Mouse (Mus musculus) thymus, postnatal 36 days (tissue): ENCODE measurements at regions not wholly inside any gene's neighbourhood (a gene's known extent, or its start where the extent isn't known, plus 50 kb on each side); places are given as distances from the start of the nearest gene placed in this dataset.
"Not testable (repeated sequence)": the region's sequence is repeated elsewhere in the genome, so short reads cannot be mapped to it uniquely, and the experiment has no call there.

Experiments
- DNase-seq, 2 experiments: peaks; one replicate each; pipeline ENCODE4 v3.0.0; 2022; ENCODE audit warnings: mixed read lengths in 2 of 2

GRCm38 (mm10) chr9:11441241-11441997 is 536.8 kb upstream of the Cntn5 start:
- DNase-seq: not testable (repeated sequence)

- no peak for DNase-seq
These were observed 532.0 kb upstream of the Cntn5 start for GRCm38 (mm10) chr9:11436443-11437167.

GRCm38 (mm10) chr9:11436014-11436413 is 531.4 kb upstream of the Cntn5 start:
- DNase-seq: no peak

GRCm38 (mm10) chr9:11435019-11435418 is 530.4 kb upstream of the Cntn5 start:
- DNase-seq: peak in 1 of 2 experiments; percentile 16

GRCm38 (mm10) chr9:11426473-11426872 is 521.9 kb upstream of the Cntn5 start:
- DNase-seq: no peak

GRCm38 (mm10) chr9:11396829-11397228 is 492.3 kb upstream of the Cntn5 start:
- no peak for DNase-seq

- no peak for DNase-seq
These were observed 477.1 kb upstream of the Cntn5 start for GRCm38 (mm10) chr9:11381648-11382075.

GRCm38 (mm10) chr9:11380531-11380930 is 476.0 kb upstream of the Cntn5 start:
- DNase-seq: no peak

- no peak for DNase-seq
These were observed 473.5 kb upstream of the Cntn5 start for GRCm38 (mm10) chr9:11378046-11378445.

GRCm38 (mm10) chr9:11377586-11377985 is 473.0 kb upstream of the Cntn5 start:
- no peak for DNase-seq

GRCm38 (mm10) chr9:11373294-11373903 is 468.8 kb upstream of the Cntn5 start:
- DNase-seq: no peak

- no peak for DNase-seq
These were observed 463.5 kb upstream of the Cntn5 start for GRCm38 (mm10) chr9:11368056-11368455.

- no peak for DNase-seq
These were observed 424.3 kb upstream of the Cntn5 start for GRCm38 (mm10) chr9:11328900-11329299.

- DNase-seq: no peak
These were observed 412.6 kb upstream of the Cntn5 start for GRCm38 (mm10) chr9:11317221-11317620.

- DNase-seq: not testable (repeated sequence)
These were observed 392.5 kb upstream of the Cntn5 start for GRCm38 (mm10) chr9:11297116-11297515.

- DNase-seq: no peak
These were observed 380.6 kb upstream of the Cntn5 start for GRCm38 (mm10) chr9:11285135-11285534.

- no peak for DNase-seq
These were observed 380.0 kb upstream of the Cntn5 start for GRCm38 (mm10) chr9:11284549-11284948.

GRCm38 (mm10) chr9:11279409-11280127 is 375.0 kb upstream of the Cntn5 start:
- DNase-seq: no peak

GRCm38 (mm10) chr9:11277810-11278209 is 373.2 kb upstream of the Cntn5 start:
- no peak for DNase-seq

GRCm38 (mm10) chr9:11276966-11277365 is 372.4 kb upstream of the Cntn5 start:
- DNase-seq: no peak

- DNase-seq: no peak
These were observed 352.3 kb upstream of the Cntn5 start for GRCm38 (mm10) chr9:11256848-11257247.

GRCm38 (mm10) chr9:11206829-11207228 is 302.3 kb upstream of the Cntn5 start:
- DNase-seq: no peak

GRCm38 (mm10) chr9:11206267-11206666 is 301.7 kb upstream of the Cntn5 start:
- no peak for DNase-seq
